Mouse (Mus musculus) adrenal gland, adult 18-20 months (tissue): ENCODE results near the gene Serinc2. TPM values are rescaled to one million over a fixed set of nuclear protein-coding genes. Genes with fewer than 3 reads are reported as not detected.

Experiments
- total RNA-seq, 2 experiments: library from RNA; stranded (reverse); gene quantifications; 1 replicate in 1 of 2; 2 replicates in 1 of 2; pipeline ENCODE4 v1.2.3; 2021

Gene Serinc2
- total RNA-seq, 2 experiments from 2014 or later = 1.7 to 2.8 TPM

Other genes starting within 250 kb of the Serinc2 start
- gene Col16a1, start 231.4 kb downstream of the Serinc2 start, total RNA-seq = 10 to 100 TPM; 13.2 to 14.7 TPM
- gene Pef1, start 176.6 kb downstream of the Serinc2 start, total RNA-seq = 10 to 100 TPM; 74.1 to 79.0 TPM
- gene Hcrtr1, start 139.8 kb downstream of the Serinc2 start, total RNA-seq = under 1 TPM; 0.46 to 0.77 TPM
- 100 to 1,000 TPM; 133 to 239 TPM for gene Tinagl1, start 104.1 kb downstream of the Serinc2 start, total RNA-seq
- gene Gm853, start 56.8 kb downstream of the Serinc2 start, total RNA-seq = not detected
- gene Fabp3, start 29.4 kb upstream of the Serinc2 start, total RNA-seq = 100 to 1,000 TPM in 1 of 2 experiments, 10 to 100 TPM in 1; 61.4 to 128 TPM
- not detected for gene Gm10570, start 29.5 kb upstream of the Serinc2 start, total RNA-seq
- 10 to 100 TPM; 40.4 to 46.0 TPM for gene Zcchc17, start 80.7 kb upstream of the Serinc2 start, total RNA-seq
- 10 to 100 TPM; 27.3 to 34.9 TPM for gene Snrnp40, start 80.9 kb upstream of the Serinc2 start, total RNA-seq